Mouse (Mus musculus): Measurements from ENCODE around the gene Rnf130. TPM values are rescaled to one million over a fixed set of nuclear protein-coding genes. Genes with fewer than 3 reads are reported as not detected.
"Not testable (repeated sequence)": the region's sequence is repeated elsewhere in the genome, so short reads cannot be mapped to it uniquely, and the experiment has no call there.

Gene Rnf130
- polyA plus RNA-seq, 1 experiment from 2014 or later, result 14.7 TPM

DNA sequence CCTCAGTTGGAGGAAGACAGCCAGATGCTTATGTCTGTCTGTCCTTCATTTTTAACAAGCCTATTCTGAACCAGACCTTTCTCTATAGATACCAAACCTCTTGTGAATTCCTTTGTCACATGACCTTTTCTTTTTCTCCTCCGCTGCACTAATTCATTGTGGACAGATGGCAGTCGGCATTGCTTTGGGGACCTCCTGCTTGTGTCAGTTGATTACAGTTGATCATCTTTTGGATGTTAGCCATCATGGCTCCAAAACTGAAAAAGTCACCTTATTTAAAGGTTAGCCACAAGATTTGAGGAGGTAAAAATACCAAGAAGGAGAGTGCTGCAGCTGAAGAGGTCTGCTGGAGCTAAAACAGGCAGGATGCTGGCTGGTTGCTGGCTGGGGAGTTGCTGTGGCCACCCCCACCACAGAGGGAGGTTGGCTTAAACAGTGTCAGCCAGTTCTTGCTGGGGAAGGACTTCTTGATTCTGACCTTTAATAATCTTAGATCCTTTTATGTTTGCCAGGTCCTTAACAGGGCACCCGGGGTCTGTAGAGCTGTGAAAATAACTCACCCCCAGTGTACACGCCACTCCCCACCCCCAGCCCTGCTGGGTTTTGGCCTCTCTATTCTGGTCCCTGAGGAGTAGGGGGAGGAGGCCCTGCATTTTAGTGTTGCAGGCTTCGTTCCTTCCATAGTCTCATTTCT lies 66.0 kb downstream of the Rnf130 start:
- no peak for ATAC-seq
- no peak overlapping the region for H3K4me3 ChIP-seq (ENCODE audit: low read length)
- no peaks in the 10 kb centered on the region for H3K9me3 ChIP-seq (ENCODE audit: control insufficient read depth, low read length)
- no peak overlapping the region for H3K4me2 ChIP-seq (ENCODE audit: low read depth, low read length)
- H3K36me3 ChIP-seq (ENCODE audit: control insufficient read depth, insufficient read depth, low read length), result peaks cover 3% of the 10 kb centered on the region; the same call in 1 of the 2 replicates
- H3K27me3 ChIP-seq (replicated peaks; ENCODE audit: control insufficient read depth, insufficient read depth, low read length), result no peaks in the 10 kb centered on the region
- H3K4me1 ChIP-seq (ENCODE audit: control insufficient read depth, insufficient read depth, low read length), result no peaks in the 10 kb centered on the region
- no peak overlapping the region for H3K9ac ChIP-seq (ENCODE audit: low read depth, low read length)
- WGBS, result 70% methylated on average over 5 of the region's 5 CpGs
- no peak overlapping the region for H3K27ac ChIP-seq (ENCODE audit: low read length)

GRCm38 (mm10) chr11:50091681-50092080 lies 66.5 kb downstream of the Rnf130 start:
- Histone ChIP-seq H3K4me3 (ENCODE audit: low read length) (no peak overlapping the region), H3K27ac (ENCODE audit: low read length) (no peak overlapping the region), H3K4me2 (ENCODE audit: low read depth, low read length) (no peak overlapping the region), H3K36me3 (ENCODE audit: control insufficient read depth, insufficient read depth, low read length) (peaks cover 3% of the 10 kb centered on the region; the same call in 1 of the 2 replicates), H3K9me3 (ENCODE audit: control insufficient read depth, low read length) (no peaks in the 10 kb centered on the region), H3K4me1 (ENCODE audit: control insufficient read depth, insufficient read depth, low read length) (no peaks in the 10 kb centered on the region), H3K9ac (ENCODE audit: low read depth, low read length) (no peak overlapping the region), H3K27me3 (replicated peaks; ENCODE audit: control insufficient read depth, insufficient read depth, low read length) (no peaks in the 10 kb centered on the region)
- no peak for ATAC-seq

- no peak overlapping the region for H3K27ac ChIP-seq (ENCODE audit: low read length)
- no peak for ATAC-seq
- H3K4me3 ChIP-seq (ENCODE audit: low read length), result no peak overlapping the region
- 89% methylated on average over 9 of the region's 9 CpGs for WGBS
- H3K9me3 ChIP-seq (ENCODE audit: control insufficient read depth, low read length), result no peaks in the 10 kb centered on the region
- H3K4me1 ChIP-seq (ENCODE audit: control insufficient read depth, insufficient read depth, low read length), result no peaks in the 10 kb centered on the region
- no peak overlapping the region for H3K9ac ChIP-seq (ENCODE audit: low read depth, low read length)
- no peaks in the 10 kb centered on the region for H3K27me3 ChIP-seq (replicated peaks; ENCODE audit: control insufficient read depth, insufficient read depth, low read length)
- no peaks in the 10 kb centered on the region for H3K36me3 ChIP-seq (ENCODE audit: control insufficient read depth, insufficient read depth, low read length)
- no peak overlapping the region for H3K4me2 ChIP-seq (ENCODE audit: low read depth, low read length)
Observed at GRCm38 (mm10) chr11:50095661-50096060, 70.5 kb downstream of the Rnf130 start.

DNA sequence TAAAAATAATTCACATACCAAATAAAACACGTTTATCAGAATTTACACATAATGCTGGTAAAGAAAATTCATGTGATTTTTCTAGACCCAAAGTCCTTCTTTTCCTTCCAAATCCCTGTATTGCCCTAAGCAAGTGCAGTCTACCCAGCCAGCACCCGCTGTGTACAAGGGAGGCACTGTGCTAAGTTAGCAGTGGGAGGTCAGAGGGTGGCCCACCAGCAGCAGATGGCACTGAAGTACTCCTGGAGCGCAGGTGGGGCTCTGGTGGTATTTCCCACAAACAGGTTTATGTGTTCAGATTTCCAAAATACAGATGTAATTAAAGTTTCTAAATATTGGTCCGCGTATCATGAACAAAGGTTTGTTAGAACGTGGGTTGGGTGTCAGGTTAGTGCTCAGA lies 71.9 kb downstream of the Rnf130 start:
- Histone ChIP-seq H3K27ac (ENCODE audit: low read length) (no peak overlapping the region), H3K36me3 (ENCODE audit: control insufficient read depth, insufficient read depth, low read length) (no peaks in the 10 kb centered on the region), H3K9ac (ENCODE audit: low read depth, low read length) (no peak overlapping the region), H3K4me3 (ENCODE audit: low read length) (no peak overlapping the region), H3K27me3 (replicated peaks; ENCODE audit: control insufficient read depth, insufficient read depth, low read length) (no peaks in the 10 kb centered on the region), H3K4me2 (ENCODE audit: low read depth, low read length) (no peak overlapping the region), H3K4me1 (ENCODE audit: control insufficient read depth, insufficient read depth, low read length) (no peaks in the 10 kb centered on the region), H3K9me3 (ENCODE audit: control insufficient read depth, low read length) (no peaks in the 10 kb centered on the region)
- 95% methylated on average over 6 of the region's 6 CpGs for WGBS
- ATAC-seq, result no peak

- Histone ChIP-seq H3K4me3 (ENCODE audit: low read length) (no peak overlapping the region), H3K9me3 (ENCODE audit: control insufficient read depth, low read length) (no peaks in the 10 kb centered on the region), H3K27ac (ENCODE audit: low read length) (no peak overlapping the region), H3K4me1 (ENCODE audit: control insufficient read depth, insufficient read depth, low read length) (no peaks in the 10 kb centered on the region), H3K9ac (ENCODE audit: low read depth, low read length) (no peak overlapping the region), H3K36me3 (ENCODE audit: control insufficient read depth, insufficient read depth, low read length) (no peaks in the 10 kb centered on the region), H3K4me2 (ENCODE audit: low read depth, low read length) (no peak overlapping the region), H3K27me3 (replicated peaks; ENCODE audit: control insufficient read depth, insufficient read depth, low read length) (no peaks in the 10 kb centered on the region)
- WGBS, result 82% methylated on average over 8 of the region's 8 CpGs
- ATAC-seq, result no peak
Observed at GRCm38 (mm10) chr11:50098961-50099481, 73.9 kb downstream of the Rnf130 start.

DNA sequence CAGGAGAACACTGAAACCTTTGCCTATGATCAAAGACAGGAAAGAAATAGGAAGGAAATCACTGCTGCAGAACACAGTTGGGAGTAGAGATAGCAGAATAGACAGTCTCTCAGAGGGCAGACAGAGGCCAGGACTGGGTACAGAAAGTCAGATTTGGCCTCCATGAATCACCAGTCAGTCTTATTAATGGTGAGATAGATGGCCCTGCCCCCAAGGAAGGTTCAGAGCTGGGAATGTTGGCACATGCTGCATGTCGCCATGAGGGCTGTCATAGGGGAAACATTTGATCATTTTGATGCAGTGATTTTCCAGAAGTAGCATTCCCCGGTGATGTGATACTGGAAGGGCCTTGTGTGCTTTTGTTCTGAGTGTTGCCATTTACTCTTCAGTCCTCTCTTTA lies 74.5 kb downstream of the Rnf130 start:
- no peaks in the 10 kb centered on the region for H3K27me3 ChIP-seq (replicated peaks; ENCODE audit: control insufficient read depth, insufficient read depth, low read length)
- H3K4me3 ChIP-seq (ENCODE audit: low read length), result no peak overlapping the region
- WGBS, result 76% methylated on average over 2 of the region's 2 CpGs
- no peaks in the 10 kb centered on the region for H3K36me3 ChIP-seq (ENCODE audit: control insufficient read depth, insufficient read depth, low read length)
- H3K4me1 ChIP-seq (ENCODE audit: control insufficient read depth, insufficient read depth, low read length), result no peaks in the 10 kb centered on the region
- H3K4me2 ChIP-seq (ENCODE audit: low read depth, low read length), result no peak overlapping the region
- H3K9ac ChIP-seq (ENCODE audit: low read depth, low read length), result no peak overlapping the region
- no peak overlapping the region for H3K27ac ChIP-seq (ENCODE audit: low read length)
- ATAC-seq, result no peak
- H3K9me3 ChIP-seq (ENCODE audit: control insufficient read depth, low read length), result no peaks in the 10 kb centered on the region

- Histone ChIP-seq H3K9ac (ENCODE audit: low read depth, low read length) (no peak overlapping the region), H3K4me2 (ENCODE audit: low read depth, low read length) (no peak overlapping the region), H3K27me3 (replicated peaks; ENCODE audit: control insufficient read depth, insufficient read depth, low read length) (no peaks in the 10 kb centered on the region), H3K9me3 (ENCODE audit: control insufficient read depth, low read length) (no peaks in the 10 kb centered on the region), H3K27ac (ENCODE audit: low read length) (no peak overlapping the region), H3K4me1 (ENCODE audit: control insufficient read depth, insufficient read depth, low read length) (no peaks in the 10 kb centered on the region), H3K36me3 (ENCODE audit: control insufficient read depth, insufficient read depth, low read length) (no peaks in the 10 kb centered on the region), H3K4me3 (ENCODE audit: low read length) (no peak overlapping the region)
- 79% methylated on average over 2 of the region's 2 CpGs for WGBS
- ATAC-seq, result no peak
Observed at GRCm38 (mm10) chr11:50100548-50101307, 75.6 kb downstream of the Rnf130 start.

GRCm38 (mm10) chr11:50101962-50102361 lies 76.8 kb downstream of the Rnf130 start:
- not testable (repeated sequence) for H3K9ac ChIP-seq (ENCODE audit: low read depth, low read length); H3K4me2 ChIP-seq (ENCODE audit: low read depth, low read length); H3K27me3 ChIP-seq (replicated peaks; ENCODE audit: control insufficient read depth, insufficient read depth, low read length); H3K4me1 ChIP-seq (ENCODE audit: control insufficient read depth, insufficient read depth, low read length); H3K9me3 ChIP-seq (ENCODE audit: control insufficient read depth, low read length); H3K27ac ChIP-seq (ENCODE audit: low read length); H3K4me3 ChIP-seq (ENCODE audit: low read length); ATAC-seq; H3K36me3 ChIP-seq (ENCODE audit: control insufficient read depth, insufficient read depth, low read length)
- WGBS, result 94% methylated on average over 4 of the region's 4 CpGs

DNA sequence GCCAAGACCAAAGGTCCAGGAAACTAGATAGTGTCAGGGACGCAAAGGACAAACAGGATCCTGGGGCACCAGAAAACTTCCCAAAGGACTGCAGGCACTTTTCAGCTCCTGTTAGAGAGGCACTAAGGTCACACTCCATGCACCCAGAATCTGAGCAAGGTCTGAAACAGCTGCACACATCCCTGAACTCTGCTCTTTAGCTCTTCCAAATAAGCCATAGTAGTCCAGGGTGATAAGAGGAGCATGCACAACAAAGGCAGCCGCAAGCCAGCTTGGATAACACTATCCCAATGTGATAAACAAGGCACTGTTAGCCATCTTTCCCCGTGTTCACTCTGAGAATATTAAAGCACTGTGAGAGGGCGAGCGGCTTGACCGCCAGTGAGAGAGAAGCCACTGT lies 78.9 kb downstream of the Rnf130 start:
- H3K4me1 ChIP-seq (ENCODE audit: control insufficient read depth, insufficient read depth, low read length), result no peaks in the 10 kb centered on the region
- ATAC-seq, result no peak

More for the DNA sequence above, 78.9 kb downstream of the Rnf130 start:
- H3K27me3 ChIP-seq (replicated peaks; ENCODE audit: control insufficient read depth, insufficient read depth, low read length), result no peaks in the 10 kb centered on the region
- WGBS, result 83% methylated on average over 6 of the region's 6 CpGs
- H3K36me3 ChIP-seq (ENCODE audit: control insufficient read depth, insufficient read depth, low read length), result no peaks in the 10 kb centered on the region
- H3K9ac ChIP-seq (ENCODE audit: low read depth, low read length), result no peak overlapping the region
- H3K4me2 ChIP-seq (ENCODE audit: low read depth, low read length), result no peak overlapping the region
- H3K9me3 ChIP-seq (ENCODE audit: control insufficient read depth, low read length), result no peaks in the 10 kb centered on the region
- no peak overlapping the region for H3K4me3 ChIP-seq (ENCODE audit: low read length)
- no peak overlapping the region for H3K27ac ChIP-seq (ENCODE audit: low read length)
